In the genomic region with DNA sequence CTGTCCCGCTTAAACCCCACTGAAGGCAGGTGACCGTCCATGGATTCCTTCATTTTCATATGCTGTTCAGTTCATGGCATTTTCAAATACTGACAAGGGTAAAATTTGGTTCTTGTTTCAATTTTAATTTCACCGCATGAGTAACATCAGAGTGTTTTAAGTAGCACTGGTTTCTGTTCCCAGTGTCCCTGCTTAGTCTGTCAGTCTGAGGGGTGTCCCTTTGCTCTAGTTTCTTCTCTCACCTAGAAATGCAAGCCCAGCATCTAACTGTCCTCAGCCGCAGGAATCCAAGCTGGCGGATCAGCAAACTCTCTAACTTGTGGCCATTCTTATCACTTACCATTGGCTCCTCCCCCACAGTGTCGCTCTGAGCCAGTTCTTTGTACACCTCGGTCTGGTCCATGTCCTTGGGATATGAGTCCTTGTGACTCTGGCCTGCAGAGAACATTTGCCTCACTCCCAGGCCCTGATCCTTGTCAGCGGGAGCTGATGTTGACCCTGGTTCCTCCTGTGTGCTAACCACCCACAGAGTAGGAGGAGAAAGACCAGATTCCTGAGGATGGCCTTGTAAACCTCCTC, we compare ENCODE assay signal across 12 mouse cellular contexts. TPM values are rescaled to one million over a fixed set of nuclear protein-coding genes. Genes with fewer than 3 reads are reported as not detected.
A peak's percentile ranks its signal among the peaks of the same experiment; 100 is the strongest.
DNase-seq lines count a peak whose midpoint lies in the region; ATAC-seq lines count a peak whose summit lies in the region.
"Had no signal": no experiment of that assay in that cellular context is flagged by ENCODE, and none has a peak within 500 bp of the region (broad histone marks: within the 10 kb centered on the region; RNA-seq: fewer than 3 reads in every experiment).

No protein-coding gene starts in this region.

- peaks cover 48% of the 10 kb centered on the region for H3K4me1 ChIP-seq in heart, embryonic 10.5 days
- peaks cover 34% of the 10 kb centered on the region for H3K4me1 ChIP-seq in heart, embryonic 11.5 days (ENCODE audit: control insufficient read depth, insufficient read depth, low read length)

- no peak for ATAC-seq in heart, embryonic 11.5 days (replicated peaks; ENCODE audit: insufficient number of reproducible peaks, low FRiP score, low TSS enrichment)
- ATAC-seq in megakaryocyte progenitor cell, adult 5-6 weeks (replicated peaks; ENCODE audit: poor library complexity), result 0 out of 2 replicates have a peak, but pooled peaks have one; percentile 11
- ATAC-seq in activated CD4-positive, CD25-positive, alpha-beta regulatory T cell, adult 4 months, result no peak

- H3K27ac ChIP-seq in heart, embryonic 10.5 days, result 0 out of 2 replicates have a peak overlapping the region, but pooled peaks have one; percentile 56
- H3K27ac ChIP-seq in heart, embryonic 11.5 days (ENCODE audit: low read depth, low read length), result no peak overlapping the region

- no peaks in the 10 kb centered on the region for H3K9me3 ChIP-seq in heart, embryonic 10.5 days
- no peaks in the 10 kb centered on the region for H3K9me3 ChIP-seq in heart, embryonic 11.5 days (replicated peaks; ENCODE audit: control insufficient read depth, low read length)

- DNase-seq in adrenal gland, adult 2 months, result peak; percentile 52
- DNase-seq in adrenal gland, postnatal 4 days (ENCODE audit: low spot score in 2 of 2), result no peak
- DNase-seq in heart, embryonic 10.5 days (ENCODE audit: low spot score), result peak; percentile 62
- peak; percentile 36 for DNase-seq in CD4-positive helper T cell, adult 2 months (ENCODE audit: low read depth, low spot score)
- DNase-seq in neural tube, embryonic 10.5 days (ENCODE audit: extremely low spot score, low spot score), result no peak
- DNase-seq: kidney, adult 11 months; kidney, postnatal 25 days; right cerebral cortex, postnatal 25 days; thymus, postnatal 14 days had no signal

- H3K4me2 ChIP-seq in heart, embryonic 11.5 days, result no peak overlapping the region

- H3K9ac ChIP-seq in heart, embryonic 11.5 days (ENCODE audit: low read depth, low read length), result no peak overlapping the region

- H3K27me3 ChIP-seq in heart, embryonic 10.5 days (ENCODE audit: insufficient read depth, poor library complexity, severe bottlenecking), result no peaks in the 10 kb centered on the region
- H3K27me3 ChIP-seq in heart, embryonic 11.5 days (ENCODE audit: control insufficient read depth, insufficient read depth, low read length), result no peaks in the 10 kb centered on the region

- no peaks in the 10 kb centered on the region for H3K36me3 ChIP-seq in heart, embryonic 10.5 days
- H3K36me3 ChIP-seq in heart, embryonic 11.5 days (ENCODE audit: control insufficient read depth, insufficient read depth, low read length), result no peaks in the 10 kb centered on the region

- H3K4me3 ChIP-seq in heart, embryonic 10.5 days, result no peak overlapping the region
- H3K4me3 ChIP-seq in heart, embryonic 11.5 days (ENCODE audit: low read depth, low read length), result no peak overlapping the region

- 50% methylated on average over 8 of the region's 8 CpGs for WGBS in heart, embryonic 10.5 days
- WGBS in heart, embryonic 11.5 days (ENCODE audit: insufficient replicate concordance), result 46% methylated on average over 8 of the region's 8 CpGs

RNA-seq across cellular contexts. Expression of gene Fyn, which starts 9.5 kb away (rescaled TPM):
- 10 to 100 TPM; 37.9 to 56.2 TPM for total RNA-seq in adrenal gland, adult 2 months (2021)
- 22.7 and 27.9 TPM in 2 replicates for polyA plus RNA-seq in adrenal gland, adult 2 months (2012; rRNA removed)
- 10 to 100 TPM; 67.7 to 74.4 TPM for total RNA-seq in adrenal gland, postnatal 4 days (2021)
- polyA plus RNA-seq in heart, embryonic 10.5 days (2016; fragmentation: Nextera tagmentation; extraction: Ambion mirVana), result 12.9 and 20.8 TPM in 2 replicates
- polyA plus RNA-seq in heart, embryonic 11.5 days (2014; fragmentation: Nextera tagmentation; extraction: Ambion mirVana), result 17.2 and 17.9 TPM in 2 replicates
- 5.1 and 5.9 TPM in 2 replicates for total RNA-seq in megakaryocyte progenitor cell, adult 5-6 weeks (2015)
- total RNA-seq in megakaryocyte progenitor cell, adult 5-6 weeks (2017), result 7.7 and 10.1 TPM in 2 replicates
- polyA plus RNA-seq in activated CD4-positive, CD25-positive, alpha-beta regulatory T cell, adult 4 months (2017; shearing (Covaris generic)), result 100 to 1,000 TPM in 1 of 2 experiments, 10 to 100 TPM in 1; 78.3 to 103 TPM

Comparison
In these comparisons a context has a peak if more than half of its experiments do, and no peak if none do; other contexts are left out.
1. DNase-seq: peak in adrenal gland, adult 2 months (single experiment), heart, embryonic 10.5 days (single experiment) and CD4-positive helper T cell, adult 2 months (single experiment); none in adrenal gland, postnatal 4 days (0 of 2) and neural tube, embryonic 10.5 days (single experiment).